Mouse (Mus musculus) ES-Bruce4 (cell line): ENCODE data around the gene Glmp.

Experiments used
- EP300 ChIP-seq: IDR thresholded peaks from 2 replicates; pipeline ENCODE4 v1.6.1; 2011; ENCODE audit warnings: low read depth, low read length; ENCODE audit not compliant: insufficient read depth
- POLR2A ChIP-seq: IDR thresholded peaks from one replicate; pipeline ENCODE4 v1.8.1; 2011; ENCODE audit warnings: low read length; ENCODE audit not compliant: insufficient read depth

DNA sequence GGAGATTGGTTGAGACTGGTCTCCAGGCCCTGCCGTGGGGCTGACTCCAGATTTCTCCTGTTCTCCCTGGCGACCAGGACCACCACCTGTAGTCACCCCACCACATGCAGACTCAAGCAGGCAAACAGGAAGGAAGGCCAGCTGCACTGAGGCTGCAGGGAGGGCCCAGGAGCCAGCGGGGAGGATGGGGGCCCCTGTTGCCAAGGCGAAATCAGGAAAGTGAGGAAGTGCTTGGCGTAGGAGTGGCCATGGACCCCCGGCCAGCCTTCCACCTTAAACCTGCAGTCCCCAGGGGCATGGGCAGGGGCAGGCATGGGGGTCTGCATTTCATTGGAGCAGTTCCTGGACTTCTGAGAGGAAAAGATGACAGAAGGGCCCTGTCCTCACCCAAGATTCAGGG, 36.3 kb downstream of the Glmp start:
- TF ChIP-seq POLR2A, result no peak
- no peak for TF ChIP-seq EP300
